Mouse (Mus musculus): ENCODE results near the gene Dpy30. TPM values are rescaled to one million over a fixed set of nuclear protein-coding genes. Genes with fewer than 3 reads are reported as not detected.
"Not testable (repeated sequence)": the region's sequence is repeated elsewhere in the genome, so short reads cannot be mapped to it uniquely, and the experiment has no call there.

Gene Dpy30
- 10 to 100 TPM; 37.8 to 53.1 (median 42.6) TPM for total RNA-seq (2022)

- no peak for DNase-seq (ENCODE audit: low spot score)
Observed at GRCm38 (mm10) chr17:74323844-74324243, at the start of gene Dpy30. TSS of gene Dpy30 (minus strand) at chr17:74323944.

GRCm38 (mm10) chr17:74363592-74363991 is 39.8 kb upstream of the Dpy30 start:
- no peak for DNase-seq (ENCODE audit: low spot score)

DNA sequence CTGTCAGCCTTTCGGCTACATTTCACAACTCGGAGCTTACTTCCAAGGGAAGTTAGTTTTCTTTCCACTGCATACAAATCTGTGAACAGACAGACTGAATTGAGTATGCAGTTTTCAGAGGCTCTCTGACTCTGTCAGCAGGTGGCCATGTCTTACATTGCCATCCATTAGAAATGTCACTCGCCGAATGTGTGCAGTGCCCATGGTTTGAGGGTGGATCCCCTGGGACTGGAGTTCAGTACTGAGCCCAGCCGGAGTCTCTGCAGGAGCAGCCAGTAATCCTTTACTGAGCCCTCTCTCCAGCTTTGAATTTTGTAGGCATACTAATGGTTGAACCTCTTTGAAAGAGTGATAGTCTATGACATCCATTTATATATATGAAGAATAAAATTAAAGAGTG is 17.4 kb upstream of the Dpy30 start:
- no peak for DNase-seq (ENCODE audit: low spot score)

GRCm38 (mm10) chr17:74338937-74339804 is 15.4 kb upstream of the Dpy30 start, which contains the start of gene Spast:
TSS of gene Spast (plus strand) at chr17:74338987.
- peak; percentile 67 for DNase-seq (ENCODE audit: low spot score)

- peak; percentile 91 for DNase-seq (ENCODE audit: low spot score)
Observed at GRCm38 (mm10) chr17:74338225-74338931, 14.6 kb upstream of the Dpy30 start.

GRCm38 (mm10) chr17:74331049-74331676 is 7.4 kb upstream of the Dpy30 start:
- no peak for DNase-seq (ENCODE audit: low spot score)

DNA sequence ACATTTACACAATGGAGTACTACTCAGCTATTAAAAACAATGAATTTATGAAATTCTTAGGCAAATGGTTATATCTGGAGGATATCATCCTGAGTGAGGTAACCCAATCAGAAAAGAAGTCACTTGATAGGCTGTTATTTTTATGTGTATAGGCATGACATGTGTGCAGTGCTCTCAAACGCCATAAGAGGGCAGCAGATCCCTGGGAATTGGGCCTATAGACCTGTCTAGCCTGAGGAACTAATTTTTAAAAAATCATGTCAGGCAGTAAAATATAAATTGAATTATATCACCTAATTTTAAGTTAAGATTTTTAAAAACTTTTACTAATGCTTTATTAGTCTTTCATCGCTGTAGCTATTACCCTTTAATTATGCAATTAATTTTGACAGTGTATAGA is 4.4 kb upstream of the Dpy30 start:
- not testable (repeated sequence) for DNase-seq (ENCODE audit: low spot score)

GRCm38 (mm10) chr17:74327195-74327594 is 3.5 kb upstream of the Dpy30 start:
- DNase-seq (ENCODE audit: low spot score) = not testable (repeated sequence)

- DNase-seq (ENCODE audit: low spot score) = no peak
Observed at GRCm38 (mm10) chr17:74322400-74323054, 1.2 kb downstream of the Dpy30 start.

- no peak for DNase-seq (ENCODE audit: low spot score)
Observed at GRCm38 (mm10) chr17:74318721-74319120, 5.0 kb downstream of the Dpy30 start.

DNA sequence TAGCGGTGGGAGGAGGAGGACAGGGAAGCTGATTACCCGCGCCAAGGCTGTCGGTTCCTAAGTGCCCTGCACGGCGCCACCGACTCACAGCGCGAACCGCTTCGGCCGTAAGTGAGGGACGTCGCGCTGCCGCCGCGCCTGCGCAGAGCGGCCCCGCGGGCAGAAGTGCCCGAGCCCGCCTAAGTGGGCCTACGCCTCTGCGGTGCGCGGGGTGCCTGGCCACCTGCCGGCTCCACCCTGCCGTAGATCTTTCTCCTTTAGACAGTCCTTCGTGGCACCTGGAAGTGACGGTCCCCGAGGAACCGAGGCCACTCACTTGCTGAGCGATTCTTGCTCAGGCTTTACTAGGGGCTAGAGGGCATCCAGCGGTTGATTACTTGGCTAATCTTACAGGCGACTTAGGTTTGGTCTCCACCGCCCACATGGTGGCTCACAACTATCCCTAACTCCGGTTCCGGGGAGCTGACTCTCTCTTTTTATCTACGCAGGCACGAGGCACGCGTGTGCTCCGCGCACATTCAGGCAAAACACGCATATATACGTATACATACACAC is 7.4 kb downstream of the Dpy30 start:
- peak; percentile 81 for DNase-seq (ENCODE audit: low spot score)

DNA sequence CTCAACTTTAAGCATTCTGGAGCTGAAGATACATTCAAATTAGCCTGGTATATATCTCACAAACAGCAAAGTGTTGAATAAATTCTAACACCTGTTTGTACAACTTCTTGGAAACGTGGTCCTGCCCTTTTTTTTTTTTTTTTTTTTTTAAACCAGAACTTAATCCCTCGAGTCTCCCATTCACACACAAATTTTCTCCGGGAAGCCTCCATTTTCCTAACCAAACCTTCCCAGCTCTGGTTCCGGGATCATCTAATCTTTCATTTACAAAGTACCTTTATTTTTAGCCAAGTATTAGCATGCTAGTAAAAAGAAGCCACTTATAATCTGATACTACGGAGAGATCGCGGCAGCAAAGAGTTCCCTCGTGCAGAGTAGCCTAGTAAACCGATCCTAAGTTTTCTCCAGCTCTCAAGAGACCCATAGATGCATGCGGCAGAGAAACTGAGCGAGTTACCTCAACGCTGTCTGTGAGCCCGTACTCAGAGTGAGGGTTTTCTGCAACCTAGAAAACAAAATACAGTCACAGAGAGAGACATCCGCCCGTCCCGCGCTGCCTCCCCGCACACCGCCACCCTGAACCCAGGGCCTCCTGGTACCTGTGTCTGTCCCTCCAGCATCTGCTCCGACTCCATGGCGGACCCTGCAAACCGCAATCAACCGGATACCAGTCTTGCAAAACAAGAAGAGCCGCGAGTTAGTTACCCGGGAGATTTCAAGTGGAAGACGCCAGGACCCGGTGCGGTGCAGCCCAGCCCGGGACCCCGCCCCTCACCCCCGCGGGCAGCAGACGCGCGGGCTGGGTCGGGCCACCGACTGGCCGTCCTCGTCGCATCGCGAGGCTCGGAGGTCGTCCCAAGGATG is 8.1 kb downstream of the Dpy30 start:
- DNase-seq (ENCODE audit: low spot score) = no peak

GRCm38 (mm10) chr17:74306021-74306420 is 17.7 kb downstream of the Dpy30 start:
- DNase-seq (ENCODE audit: low spot score) = no peak

DNA sequence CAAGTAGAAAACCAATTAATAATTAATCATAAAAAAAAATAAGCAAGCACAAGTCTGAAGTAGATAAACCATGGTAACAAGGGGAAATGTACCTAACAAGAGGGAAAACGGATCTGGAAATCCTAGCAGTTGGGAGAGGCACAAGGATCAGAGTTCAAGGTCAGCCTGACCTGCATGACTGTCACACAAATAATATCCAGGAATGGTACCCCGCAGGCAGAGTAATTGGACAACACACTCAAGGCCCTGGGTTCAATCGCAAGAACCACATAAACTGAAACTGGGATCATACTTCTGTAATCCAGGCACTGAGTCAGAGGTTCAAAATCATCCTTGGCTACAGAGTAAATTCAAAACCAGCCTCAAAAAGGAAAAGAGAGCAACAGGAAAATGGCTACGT is 18.1 kb downstream of the Dpy30 start:
- no peak for DNase-seq (ENCODE audit: low spot score)

DNA sequence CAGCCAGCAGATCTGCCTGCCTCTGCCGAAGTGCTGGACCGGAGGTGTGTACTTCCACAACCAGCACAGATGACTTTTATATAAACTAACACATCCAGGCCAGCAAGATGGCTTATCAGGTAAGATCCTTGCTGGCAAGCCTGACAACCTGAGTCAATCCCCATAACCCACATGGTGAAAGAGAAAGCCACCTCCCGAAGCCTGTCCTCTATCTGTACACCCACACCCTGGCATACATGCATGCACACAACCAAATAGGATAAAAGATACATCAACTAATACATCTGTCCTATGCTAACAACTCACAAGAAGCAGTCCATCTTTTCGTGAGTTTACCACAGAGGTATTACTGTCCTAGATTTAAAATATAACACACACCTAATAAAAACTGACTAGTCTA is 19.7 kb downstream of the Dpy30 start:
- DNase-seq (ENCODE audit: low spot score) = no peak

GRCm38 (mm10) chr17:74300089-74300488 is 23.7 kb downstream of the Dpy30 start:
- no peak for DNase-seq (ENCODE audit: low spot score)

- DNase-seq (ENCODE audit: low spot score) = not testable (repeated sequence)
Observed at GRCm38 (mm10) chr17:74296991-74297390, 26.8 kb downstream of the Dpy30 start.

DNA sequence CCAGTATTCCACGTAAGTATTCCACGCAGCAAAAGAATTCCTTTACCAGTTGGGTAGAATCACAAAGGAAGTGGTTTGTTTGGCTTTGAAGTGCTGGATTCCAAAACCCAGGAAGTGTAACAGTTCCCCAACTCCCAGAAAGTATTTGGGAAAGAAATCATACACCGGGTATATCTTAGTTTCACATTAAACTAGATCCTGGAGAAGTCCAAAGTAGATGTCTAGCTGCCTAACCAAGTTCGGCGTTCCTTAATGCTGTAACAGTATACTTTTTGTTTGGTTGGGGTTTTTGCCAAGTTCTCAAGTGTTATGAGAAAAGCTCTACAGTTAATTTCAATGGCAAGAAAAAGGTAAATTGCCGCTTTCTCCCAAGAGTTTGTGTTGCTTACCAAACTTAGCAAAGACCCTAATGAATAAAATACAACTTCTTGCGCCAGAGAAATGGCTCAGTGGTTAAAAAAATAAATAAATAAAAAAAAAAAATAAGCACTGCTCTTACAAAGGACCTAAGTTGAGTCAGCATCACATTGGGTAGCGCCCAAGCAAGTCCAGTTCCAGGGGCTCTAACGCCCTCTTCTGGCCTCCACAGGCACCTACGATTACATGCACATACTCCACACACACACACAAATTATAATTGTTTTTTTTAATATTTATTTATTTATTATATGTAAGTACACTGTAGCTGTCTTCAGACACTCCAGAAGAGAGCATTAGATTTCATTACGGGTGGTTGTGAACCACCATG is 27.5 kb downstream of the Dpy30 start:
- peak; percentile 28 for DNase-seq (ENCODE audit: low spot score)
